Mouse (Mus musculus) right cerebral cortex, postnatal 10 days (tissue): Measurements from ENCODE around the gene Rccd1.

Experiments used
- DNase-seq, 2 experiments: peaks; one replicate each; pipeline ENCODE4 v3.0.0; 2021; ENCODE audit warnings: low spot score in 2 of 2

The Rccd1 gene

GRCm38 (mm10) chr7:80301522-80301921 lies 22.7 kb downstream of the Rccd1 start:
- no peak for DNase-seq

- DNase-seq, result no peak
Measured at GRCm38 (mm10) chr7:80299568-80299967, 24.7 kb downstream of the Rccd1 start.

GRCm38 (mm10) chr7:80298754-80299153 lies 25.5 kb downstream of the Rccd1 start:
- no peak for DNase-seq

- no peak for DNase-seq
Measured at GRCm38 (mm10) chr7:80297041-80297440, 27.2 kb downstream of the Rccd1 start.

GRCm38 (mm10) chr7:80296462-80296861 lies 27.8 kb downstream of the Rccd1 start:
- no peak for DNase-seq

GRCm38 (mm10) chr7:80294764-80295648 lies 29.2 kb downstream of the Rccd1 start:
- no peak for DNase-seq

- DNase-seq, result peak; percentile 98
Measured at GRCm38 (mm10) chr7:80294062-80294763, 30.0 kb downstream of the Rccd1 start, which contains the start of gene Prc1. Prc1 (plus strand) TSS chr7:80294450.

- no peak for DNase-seq
Measured at GRCm38 (mm10) chr7:80287736-80288135, 36.5 kb downstream of the Rccd1 start.

- no peak for DNase-seq
Measured at GRCm38 (mm10) chr7:80285725-80286124, 38.5 kb downstream of the Rccd1 start.

- DNase-seq, result no peak
Measured at GRCm38 (mm10) chr7:80284391-80284790, 39.9 kb downstream of the Rccd1 start.

GRCm38 (mm10) chr7:80283226-80283918 lies 40.9 kb downstream of the Rccd1 start:
- DNase-seq, result no peak

GRCm38 (mm10) chr7:80281646-80282045 lies 42.6 kb downstream of the Rccd1 start:
- DNase-seq, result no peak

GRCm38 (mm10) chr7:80280998-80281397 lies 43.3 kb downstream of the Rccd1 start:
- no peak for DNase-seq

GRCm38 (mm10) chr7:80280032-80280431 lies 44.2 kb downstream of the Rccd1 start:
- DNase-seq, result no peak

GRCm38 (mm10) chr7:80276374-80276773 lies 47.9 kb downstream of the Rccd1 start:
- no peak for DNase-seq

- no peak for DNase-seq
Measured at GRCm38 (mm10) chr7:80273456-80273855, 50.8 kb downstream of the Rccd1 start.

GRCm38 (mm10) chr7:80269751-80270255 lies 54.5 kb downstream of the Rccd1 start:
- peak in 1 of 2 experiments; percentile 57 for DNase-seq

- DNase-seq, result peak; percentile 99
Measured at GRCm38 (mm10) chr7:80268897-80269750, 55.1 kb downstream of the Rccd1 start, which contains the start of gene Vps33b. Vps33b (plus strand) TSS chr7:80269649.

- DNase-seq, result no peak
Measured at GRCm38 (mm10) chr7:80267764-80268163, 56.5 kb downstream of the Rccd1 start.

GRCm38 (mm10) chr7:80264606-80265005 lies 59.6 kb downstream of the Rccd1 start:
- DNase-seq, result no peak
